In the genomic region with DNA sequence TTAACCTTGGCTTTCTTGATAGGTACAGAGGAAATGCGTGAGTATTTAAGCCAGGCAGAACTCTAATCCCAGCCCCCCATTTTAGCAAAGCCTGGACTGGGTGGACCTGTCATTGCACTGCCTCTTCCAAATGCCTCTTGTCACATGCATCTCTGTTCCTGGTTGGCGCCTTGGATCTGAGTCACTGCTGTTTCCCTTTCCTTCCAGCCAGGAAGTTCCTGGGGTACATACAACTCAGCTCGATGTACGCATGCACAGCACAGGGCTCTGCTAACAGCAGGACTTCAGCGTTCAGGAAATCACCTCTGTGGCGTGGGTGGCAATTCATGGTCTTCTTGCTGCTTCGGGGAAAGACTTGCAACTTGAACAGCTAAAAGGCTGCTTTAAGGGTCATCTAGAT, we compare ENCODE assay signal across 23 mouse cellular contexts. TPM values are rescaled to one million over a fixed set of nuclear protein-coding genes. Genes with fewer than 3 reads are reported as not detected.
A peak's percentile ranks its signal among the peaks of the same experiment; 100 is the strongest.
DNase-seq lines count a peak whose midpoint lies in the region; ATAC-seq lines count a peak whose summit lies in the region.
"Had no signal": no experiment of that assay in that cellular context is flagged by ENCODE, and none has a peak within 500 bp of the region (broad histone marks: within the 10 kb centered on the region; RNA-seq: fewer than 3 reads in every experiment).

No protein-coding gene starts in this region.

- H3K36me3 ChIP-seq in kidney, embryonic 16.5 days (ENCODE audit: insufficient read depth, low read length), result no peaks in the 10 kb centered on the region
- no peaks in the 10 kb centered on the region for H3K36me3 ChIP-seq in kidney, embryonic 15.5 days
- H3K36me3 ChIP-seq: embryonic facial prominence, embryonic 15.5 days; forebrain, embryonic 12.5 days; limb, embryonic 12.5 days had no signal

- H3K4me2 ChIP-seq in kidney, embryonic 16.5 days (replicated peaks; ENCODE audit: low read depth, low read length), result no peak overlapping the region
- H3K4me2 ChIP-seq in kidney, embryonic 15.5 days, result no peak overlapping the region
- H3K4me2 ChIP-seq: embryonic facial prominence, embryonic 15.5 days; forebrain, embryonic 12.5 days; hindbrain, embryonic 14.5 days; limb, embryonic 12.5 days had no signal

- no peak overlapping the region for H3K4me3 ChIP-seq in kidney, embryonic 16.5 days (ENCODE audit: low read length)
- H3K4me3 ChIP-seq in kidney, embryonic 15.5 days (replicated peaks), result no peak overlapping the region
- H3K4me3 ChIP-seq: embryonic facial prominence, embryonic 15.5 days; forebrain, embryonic 12.5 days; limb, embryonic 12.5 days; megakaryocyte, embryonic 14.5 days had no signal

- 69% methylated on average over 7 of the region's 7 CpGs for WGBS in kidney, embryonic 16.5 days
- 74% methylated on average over 7 of the region's 7 CpGs for WGBS in kidney, embryonic 15.5 days

- ATAC-seq in kidney, embryonic 16.5 days (ENCODE audit: low FRiP score, low TSS enrichment), result peak; percentile 16; the same call in 1 of the 2 replicates
- ATAC-seq in kidney, embryonic 15.5 days (replicated peaks; ENCODE audit: low FRiP score), result no peak
- ATAC-seq: Patski had no signal

- no peak overlapping the region for H3K9ac ChIP-seq in kidney, embryonic 16.5 days (replicated peaks; ENCODE audit: low read length)
- H3K9ac ChIP-seq in kidney, embryonic 15.5 days, result no peak overlapping the region
- H3K9ac ChIP-seq: embryonic facial prominence, embryonic 15.5 days; forebrain, embryonic 12.5 days; hindbrain, embryonic 14.5 days; limb, embryonic 12.5 days had no signal

- DNase-seq in cerebellum, adult 9-10 months, result peak; percentile 18
- DNase-seq in cerebellum, adult 11 months, result no peak
- DNase-seq in lung, postnatal 10 days, result peak; percentile 11
- DNase-seq in lung, postnatal 14 days, result no peak
- DNase-seq in cerebellum, postnatal 25 days, result peak; percentile 39 to 46
- no peak for DNase-seq in left cerebral cortex, adult 9 months (ENCODE audit: low spot score in 2 of 2)
- DNase-seq: adrenal gland, postnatal 14 days; gastrocnemius, postnatal 14 days; heart, postnatal 36 days; kidney, adult 18-20 months; kidney, postnatal 4 days; thymus, postnatal 4 days had no signal

- H3K9me3 ChIP-seq in kidney, embryonic 16.5 days (ENCODE audit: low read length), result no peaks in the 10 kb centered on the region
- no peaks in the 10 kb centered on the region for H3K9me3 ChIP-seq in kidney, embryonic 15.5 days (replicated peaks)
- H3K9me3 ChIP-seq: embryonic facial prominence, embryonic 15.5 days; forebrain, embryonic 12.5 days; limb, embryonic 12.5 days; megakaryocyte, embryonic 14.5 days had no signal

- H3K27me3 ChIP-seq in kidney, embryonic 16.5 days (ENCODE audit: insufficient read depth, low read length), result peaks cover 20% of the 10 kb centered on the region
- H3K27me3 ChIP-seq in kidney, embryonic 15.5 days, result peaks cover 29% of the 10 kb centered on the region
- H3K27me3 ChIP-seq: embryonic facial prominence, embryonic 15.5 days; Patski had no signal

- peaks cover 10% of the 10 kb centered on the region for H3K4me1 ChIP-seq in kidney, embryonic 16.5 days (ENCODE audit: insufficient read depth, low read length)
- H3K4me1 ChIP-seq in kidney, embryonic 15.5 days, result peaks cover 9% of the 10 kb centered on the region
- H3K4me1 ChIP-seq: megakaryocyte, embryonic 14.5 days had no signal

- no peak overlapping the region for H3K27ac ChIP-seq in kidney, embryonic 16.5 days (ENCODE audit: low read length)
- H3K27ac ChIP-seq in kidney, embryonic 15.5 days, result no peak overlapping the region
- H3K27ac ChIP-seq: embryonic facial prominence, embryonic 15.5 days; forebrain, embryonic 12.5 days; hindbrain, embryonic 14.5 days; kidney, postnatal 0 days; limb, embryonic 12.5 days had no signal

RNA-seq across cellular contexts. Expression of gene Pax6, which starts 59.9 kb away (rescaled TPM):
- 0.09 and 0.13 TPM in 2 replicates for polyA plus RNA-seq in kidney, embryonic 16.5 days (2015; fragmentation: Nextera tagmentation; extraction: Ambion mirVana)
- polyA plus RNA-seq in kidney, embryonic 15.5 days (2015; fragmentation: Nextera tagmentation; extraction: Ambion mirVana), result 0.18 and 0.19 TPM in 2 replicates
- polyA plus RNA-seq: limb, embryonic 12.5 days; liver, adult 2 months; Patski; thymus, postnatal 0 days had no signal

Comparison
In these comparisons a context has a peak if more than half of its experiments do, and no peak if none do; other contexts are left out.
1. DNase-seq: peak in cerebellum, adult 9-10 months (single experiment), lung, postnatal 10 days (single experiment) and cerebellum, postnatal 25 days (2 of 2); none in cerebellum, adult 11 months (single experiment), lung, postnatal 14 days (single experiment) and left cerebral cortex, adult 9 months (0 of 2).